Mouse (Mus musculus) granulocyte monocyte progenitor cell, adult 5-6 weeks (primary cell): Measurements from ENCODE around the gene Hoxa4. TPM values are rescaled to one million over a fixed set of nuclear protein-coding genes. Genes with fewer than 3 reads are reported as not detected.

Source experiments
- ATAC-seq: replicated peaks from 2 replicates; pipeline ENCODE4 v1.8.0; 2016; ENCODE audit warnings: mild to moderate bottlenecking, moderate TSS enrichment, inconsistent platforms; ENCODE audit not compliant: poor library complexity, severe bottlenecking
- total RNA-seq, 2 experiments: library from RNA; stranded (forward) in 1 of 2; stranded (reverse) in 1 of 2; fragments of 200-712, 200-1000 nt in 1 of 2; fragments of >200 nt in 1 of 2; fragmentation: Nextera tagmentation in 1 of 2; gene quantifications; 2 replicates each; pipeline ENCODE4 v1.2.3; 2014 to 2017

The Hoxa4 gene
- total RNA-seq, 2 experiments from 2014 or later = 0.15 to 0.41 TPM

- no peak for ATAC-seq
Measured at GRCm38 (mm10) chr6:52184668-52185067, 6.9 kb downstream of the Hoxa4 start.

- no peak for ATAC-seq
Measured at GRCm38 (mm10) chr6:52183311-52184080, 8.1 kb downstream of the Hoxa4 start.

GRCm38 (mm10) chr6:52182793-52183192 is 8.8 kb downstream of the Hoxa4 start:
- ATAC-seq = no peak

- no peak for ATAC-seq
Measured at GRCm38 (mm10) chr6:52182030-52182429, 9.5 kb downstream of the Hoxa4 start.

- ATAC-seq = no peak
Measured at GRCm38 (mm10) chr6:52180726-52181125, 10.8 kb downstream of the Hoxa4 start.

- ATAC-seq = no peak
Measured at GRCm38 (mm10) chr6:52180213-52180710, 11.3 kb downstream of the Hoxa4 start.

GRCm38 (mm10) chr6:52179690-52180089 is 11.9 kb downstream of the Hoxa4 start:
- no peak for ATAC-seq

- no peak for ATAC-seq
Measured at GRCm38 (mm10) chr6:52178918-52179665, 12.5 kb downstream of the Hoxa4 start.

- ATAC-seq = no peak
Measured at GRCm38 (mm10) chr6:52177806-52178205, 13.7 kb downstream of the Hoxa4 start.

- ATAC-seq = no peak
Measured at GRCm38 (mm10) chr6:52177061-52177735, 14.4 kb downstream of the Hoxa4 start, which contains the start of gene 5730596B20Rik. 5730596B20Rik (plus strand) TSS chr6:52177498.

- ATAC-seq = no peak
Measured at GRCm38 (mm10) chr6:52176391-52176790, 15.2 kb downstream of the Hoxa4 start.

GRCm38 (mm10) chr6:52175864-52176263 is 15.7 kb downstream of the Hoxa4 start:
- no peak for ATAC-seq

GRCm38 (mm10) chr6:52174968-52175751 is 16.4 kb downstream of the Hoxa4 start:
- ATAC-seq = no peak

GRCm38 (mm10) chr6:52173648-52174047 is 17.9 kb downstream of the Hoxa4 start:
- ATAC-seq = no peak

- ATAC-seq = no peak
Measured at GRCm38 (mm10) chr6:52172501-52172900, 19.1 kb downstream of the Hoxa4 start.

GRCm38 (mm10) chr6:52171938-52172337 is 19.6 kb downstream of the Hoxa4 start:
- ATAC-seq = no peak

GRCm38 (mm10) chr6:52171331-52171730 is 20.2 kb downstream of the Hoxa4 start:
- ATAC-seq = no peak

GRCm38 (mm10) chr6:52170898-52171223 is 20.7 kb downstream of the Hoxa4 start:
- no peak for ATAC-seq

- no peak for ATAC-seq
Measured at GRCm38 (mm10) chr6:52170166-52170897, 21.2 kb downstream of the Hoxa4 start.
